Mouse (Mus musculus): ENCODE data around the gene Tbl1x. TPM values are rescaled to one million over a fixed set of nuclear protein-coding genes. Genes with fewer than 3 reads are reported as not detected.

Tbl1x gene
- polyA plus RNA-seq, 1 experiment from 2014 or later, result 79.7 TPM

DNA sequence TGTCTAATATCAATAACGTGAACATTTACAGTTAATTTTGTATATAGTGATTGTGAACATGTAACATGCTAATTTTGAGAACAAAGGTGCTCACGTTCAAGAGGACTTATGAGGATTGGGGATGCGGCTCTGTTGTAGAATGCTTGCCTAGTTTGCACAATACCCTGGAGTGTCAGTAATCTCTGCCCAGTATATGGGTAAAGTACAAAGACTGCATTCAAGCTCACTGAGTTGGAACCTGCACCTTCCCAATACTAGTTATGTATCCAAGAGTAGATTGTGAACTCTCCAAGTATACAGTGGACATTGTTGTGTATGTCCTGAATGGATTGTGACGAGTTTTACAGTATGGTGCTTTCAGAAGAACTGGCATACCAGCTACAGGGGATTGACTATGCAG lies 33.7 kb downstream of the Tbl1x start:
- Histone ChIP-seq H3K4me2 (no peak overlapping the region), H3K27me3 (no peaks in the 10 kb centered on the region), H3K9ac (replicated peaks) (no peak overlapping the region), H3K36me3 (no peaks in the 10 kb centered on the region), H3K27ac (no peak overlapping the region), H3K4me1 (replicated peaks) (0 out of 2 replicates have a peak, but pooled peaks cover 3% of the 10 kb centered on the region), H3K9me3 (no peaks in the 10 kb centered on the region), H3K4me3 (replicated peaks) (no peak overlapping the region)
- 74% methylated on average over 4 of the region's 4 CpGs for WGBS
- no peak for ATAC-seq (ENCODE audit: insufficient number of reproducible peaks, insufficient read depth, low FRiP score, low TSS enrichment, low read depth)

DNA sequence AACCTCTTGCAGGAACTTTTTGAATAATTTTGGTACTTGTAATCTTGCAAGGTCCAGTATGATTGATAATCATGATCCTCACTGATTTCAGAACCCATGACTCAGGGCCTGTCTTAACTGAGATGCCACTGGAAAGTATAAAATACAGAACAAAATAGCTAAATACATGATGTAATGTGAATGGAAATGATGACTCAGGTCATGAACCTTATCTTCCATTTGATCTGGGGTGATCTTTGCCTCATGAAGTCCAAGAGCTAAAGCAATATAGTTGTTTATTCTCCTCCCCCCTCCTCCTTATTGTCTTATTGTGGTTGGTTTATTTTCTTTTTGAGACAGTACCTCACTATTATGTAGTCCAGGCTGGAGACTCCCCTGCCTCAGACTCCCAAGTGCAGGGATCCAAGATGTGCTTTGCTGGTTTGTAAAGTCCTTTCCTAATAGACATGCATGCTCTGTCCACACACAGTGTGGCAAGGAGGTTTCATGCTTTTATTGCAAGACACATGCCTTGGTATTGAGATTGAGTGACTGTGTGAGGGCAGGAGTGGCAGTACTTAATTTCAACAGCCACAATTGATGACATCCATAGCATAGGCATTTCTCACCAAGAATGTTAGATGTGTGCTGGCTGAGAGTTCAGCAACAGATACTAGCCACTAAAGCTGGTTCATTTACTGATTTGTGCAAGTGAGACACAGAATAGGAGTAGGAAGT lies 34.7 kb downstream of the Tbl1x start:
- no peak overlapping the region for H3K4me2 ChIP-seq
- 0 out of 2 replicates have a peak, but pooled peaks cover 3% of the 10 kb centered on the region for H3K4me1 ChIP-seq (replicated peaks)
- ATAC-seq (ENCODE audit: insufficient number of reproducible peaks, insufficient read depth, low FRiP score, low TSS enrichment, low read depth), result no peak
- H3K36me3 ChIP-seq, result no peaks in the 10 kb centered on the region
- H3K4me3 ChIP-seq (replicated peaks), result no peak overlapping the region
- no peak overlapping the region for H3K27ac ChIP-seq
- H3K27me3 ChIP-seq, result no peaks in the 10 kb centered on the region
- H3K9me3 ChIP-seq, result no peaks in the 10 kb centered on the region
- no peak overlapping the region for H3K9ac ChIP-seq (replicated peaks)

DNA sequence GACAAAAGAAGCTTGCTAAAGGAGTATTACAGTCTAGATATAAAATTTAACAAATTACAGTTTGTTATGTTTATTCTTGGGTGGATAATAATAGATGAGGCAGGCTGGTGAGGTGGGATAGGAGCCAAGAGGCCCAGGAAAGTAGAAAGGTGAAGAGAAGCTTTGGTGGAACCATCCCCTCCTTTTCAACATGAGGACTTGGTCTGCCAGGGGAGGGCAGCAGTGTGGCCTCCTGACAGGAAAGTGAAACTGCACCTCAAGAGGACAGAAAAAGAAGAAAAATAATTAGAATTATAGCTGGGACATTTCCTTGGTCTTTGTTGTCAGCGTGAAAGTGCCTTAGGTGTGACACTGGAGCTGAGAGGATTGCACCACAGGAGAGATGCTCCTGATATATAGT lies 35.6 kb downstream of the Tbl1x start:
- Histone ChIP-seq H3K4me2 (no peak overlapping the region), H3K9me3 (no peaks in the 10 kb centered on the region), H3K4me1 (replicated peaks) (0 out of 2 replicates have a peak, but pooled peaks cover 3% of the 10 kb centered on the region), H3K9ac (replicated peaks) (no peak overlapping the region), H3K27ac (no peak overlapping the region), H3K27me3 (no peaks in the 10 kb centered on the region), H3K4me3 (replicated peaks) (no peak overlapping the region), H3K36me3 (no peaks in the 10 kb centered on the region)
- ATAC-seq (ENCODE audit: insufficient number of reproducible peaks, insufficient read depth, low FRiP score, low TSS enrichment, low read depth), result no peak
- WGBS, result 95% methylated on average over 1 of the region's 1 CpGs

DNA sequence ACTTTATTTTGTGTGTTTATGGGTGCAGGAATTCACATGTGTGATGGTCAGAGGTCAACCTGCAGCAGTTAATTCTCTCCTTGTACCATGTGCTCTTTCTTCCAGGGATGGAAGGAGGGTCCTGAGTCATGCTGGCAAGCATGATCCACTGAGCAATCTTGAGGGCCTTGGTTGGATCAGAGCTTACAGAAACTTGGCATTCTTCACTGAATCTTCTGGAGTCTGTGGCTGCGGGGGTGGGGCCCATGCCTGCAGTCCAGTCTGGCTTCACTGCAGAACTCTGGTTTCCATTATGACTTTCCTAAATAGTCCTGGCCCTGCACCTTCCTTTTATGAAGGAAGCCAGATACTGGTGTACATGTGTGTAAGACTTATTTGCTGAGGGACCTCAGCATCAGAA lies 38.1 kb downstream of the Tbl1x start:
- no peak overlapping the region for H3K4me2 ChIP-seq
- WGBS, result 77% methylated on average over 1 of the region's 1 CpGs
- H3K4me3 ChIP-seq (replicated peaks), result no peak overlapping the region
- no peak overlapping the region for H3K27ac ChIP-seq
- H3K27me3 ChIP-seq, result no peaks in the 10 kb centered on the region
- H3K9me3 ChIP-seq, result no peaks in the 10 kb centered on the region
- H3K4me1 ChIP-seq (replicated peaks), result 0 out of 2 replicates have a peak, but pooled peaks cover 2% of the 10 kb centered on the region
- no peaks in the 10 kb centered on the region for H3K36me3 ChIP-seq
- no peak for ATAC-seq (ENCODE audit: insufficient number of reproducible peaks, insufficient read depth, low FRiP score, low TSS enrichment, low read depth)
- no peak overlapping the region for H3K9ac ChIP-seq (replicated peaks)

DNA sequence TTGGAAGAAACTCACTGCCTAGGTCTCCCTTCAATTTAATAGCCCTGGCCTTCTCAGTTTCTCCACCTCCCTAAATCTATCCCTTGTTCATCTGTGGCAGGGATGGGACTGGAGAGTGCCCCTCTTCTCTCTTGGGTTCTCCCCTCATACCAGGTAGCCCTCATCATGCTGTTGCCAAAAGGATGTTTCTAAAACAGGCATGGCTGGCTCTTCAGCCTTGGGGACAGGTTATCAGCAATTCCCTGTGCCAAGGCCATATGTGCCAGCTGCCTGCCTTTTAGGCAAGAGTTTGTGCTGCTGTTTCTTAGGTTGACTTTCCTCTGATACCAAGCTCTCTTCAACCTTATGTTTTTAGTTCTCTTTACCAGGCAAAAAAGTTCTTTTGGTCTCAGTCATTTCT lies 39.6 kb downstream of the Tbl1x start:
- Histone ChIP-seq H3K27me3 (no peaks in the 10 kb centered on the region), H3K9ac (replicated peaks) (no peak overlapping the region), H3K36me3 (no peaks in the 10 kb centered on the region), H3K9me3 (no peaks in the 10 kb centered on the region), H3K4me1 (replicated peaks) (no peaks in the 10 kb centered on the region), H3K4me3 (replicated peaks) (no peak overlapping the region), H3K4me2 (no peak overlapping the region), H3K27ac (no peak overlapping the region)
- no peak for ATAC-seq (ENCODE audit: insufficient number of reproducible peaks, insufficient read depth, low FRiP score, low TSS enrichment, low read depth)

DNA sequence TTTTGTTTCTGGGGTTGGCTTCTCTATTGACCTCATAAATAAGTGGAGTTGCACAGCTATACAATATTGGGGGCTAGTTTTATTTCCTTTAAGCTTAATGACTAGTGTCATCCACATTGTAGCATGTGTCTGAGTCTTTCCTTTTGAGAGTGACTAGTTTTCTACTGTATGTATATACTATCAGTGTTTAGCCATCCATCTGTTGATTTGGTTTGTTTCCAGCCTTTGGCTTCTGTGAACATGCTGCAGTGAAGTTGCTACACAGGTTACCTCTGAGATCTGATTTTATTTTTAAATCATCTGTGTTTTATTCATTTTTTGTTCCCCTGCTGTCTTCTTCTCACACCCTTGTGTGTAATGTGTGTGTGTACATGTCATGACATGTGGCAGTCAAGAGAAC lies 40.5 kb downstream of the Tbl1x start:
- H3K36me3 ChIP-seq, result no peaks in the 10 kb centered on the region
- no peak overlapping the region for H3K9ac ChIP-seq (replicated peaks)
- no peak overlapping the region for H3K27ac ChIP-seq
- H3K9me3 ChIP-seq, result no peaks in the 10 kb centered on the region
- no peak overlapping the region for H3K4me2 ChIP-seq
- ATAC-seq (ENCODE audit: insufficient number of reproducible peaks, insufficient read depth, low FRiP score, low TSS enrichment, low read depth), result no peak
- H3K4me3 ChIP-seq (replicated peaks), result no peak overlapping the region
- H3K4me1 ChIP-seq (replicated peaks), result no peaks in the 10 kb centered on the region
- no peaks in the 10 kb centered on the region for H3K27me3 ChIP-seq

DNA sequence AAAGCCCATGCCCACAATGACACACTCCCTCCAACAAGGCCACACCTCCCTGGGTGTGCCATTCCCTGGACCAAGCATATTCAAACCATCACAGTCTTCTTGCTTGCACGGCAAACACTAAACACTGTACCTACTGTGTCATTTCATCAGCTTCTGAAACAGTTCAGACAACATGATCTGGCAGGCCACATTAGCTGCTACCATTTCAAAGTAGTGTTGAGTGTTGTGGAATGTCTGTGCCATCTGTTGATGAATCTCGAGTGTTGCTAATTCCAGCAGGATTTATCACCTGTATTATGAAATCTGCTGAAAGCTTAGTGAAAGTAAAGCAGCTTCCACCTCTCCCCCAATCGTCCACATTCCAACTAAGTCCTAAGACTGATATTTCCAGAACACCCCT lies 41.3 kb downstream of the Tbl1x start:
- H3K9me3 ChIP-seq, result no peaks in the 10 kb centered on the region
- no peak overlapping the region for H3K4me3 ChIP-seq (replicated peaks)
- no peaks in the 10 kb centered on the region for H3K4me1 ChIP-seq (replicated peaks)
- ATAC-seq (ENCODE audit: insufficient number of reproducible peaks, insufficient read depth, low FRiP score, low TSS enrichment, low read depth), result no peak
- no peak overlapping the region for H3K9ac ChIP-seq (replicated peaks)
- no peaks in the 10 kb centered on the region for H3K27me3 ChIP-seq
- H3K36me3 ChIP-seq, result no peaks in the 10 kb centered on the region
- no peak overlapping the region for H3K4me2 ChIP-seq
- 86% methylated on average over 3 of the region's 3 CpGs for WGBS
- no peak overlapping the region for H3K27ac ChIP-seq

DNA sequence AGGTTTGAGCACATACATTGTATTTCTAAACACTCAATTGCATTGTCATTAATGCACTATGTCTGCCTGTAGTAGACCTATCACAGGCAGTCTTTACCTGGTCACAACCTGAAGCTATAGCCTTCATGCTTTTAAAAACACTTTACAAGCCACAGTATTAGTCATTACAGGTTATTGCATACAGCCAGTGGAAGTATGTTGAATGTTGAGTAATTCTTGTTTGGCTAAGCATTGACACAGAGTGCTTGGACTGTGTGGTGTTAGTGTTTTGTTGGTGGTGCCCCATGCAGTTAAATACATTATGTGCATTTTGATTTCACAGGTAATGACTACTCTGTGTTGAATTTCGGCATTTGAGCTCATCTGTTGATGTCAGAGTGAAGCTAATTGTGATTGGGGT lies 45.2 kb downstream of the Tbl1x start:
- H3K9me3 ChIP-seq, result no peaks in the 10 kb centered on the region
- no peak for ATAC-seq (ENCODE audit: insufficient number of reproducible peaks, insufficient read depth, low FRiP score, low TSS enrichment, low read depth)
- no peaks in the 10 kb centered on the region for H3K4me1 ChIP-seq (replicated peaks)
- H3K27ac ChIP-seq, result no peak overlapping the region
- no peak overlapping the region for H3K4me2 ChIP-seq
- H3K36me3 ChIP-seq, result no peaks in the 10 kb centered on the region
- H3K9ac ChIP-seq (replicated peaks), result no peak overlapping the region
- no peaks in the 10 kb centered on the region for H3K27me3 ChIP-seq
- H3K4me3 ChIP-seq (replicated peaks), result no peak overlapping the region
- WGBS, result 61% methylated on average over 1 of the region's 1 CpGs

DNA sequence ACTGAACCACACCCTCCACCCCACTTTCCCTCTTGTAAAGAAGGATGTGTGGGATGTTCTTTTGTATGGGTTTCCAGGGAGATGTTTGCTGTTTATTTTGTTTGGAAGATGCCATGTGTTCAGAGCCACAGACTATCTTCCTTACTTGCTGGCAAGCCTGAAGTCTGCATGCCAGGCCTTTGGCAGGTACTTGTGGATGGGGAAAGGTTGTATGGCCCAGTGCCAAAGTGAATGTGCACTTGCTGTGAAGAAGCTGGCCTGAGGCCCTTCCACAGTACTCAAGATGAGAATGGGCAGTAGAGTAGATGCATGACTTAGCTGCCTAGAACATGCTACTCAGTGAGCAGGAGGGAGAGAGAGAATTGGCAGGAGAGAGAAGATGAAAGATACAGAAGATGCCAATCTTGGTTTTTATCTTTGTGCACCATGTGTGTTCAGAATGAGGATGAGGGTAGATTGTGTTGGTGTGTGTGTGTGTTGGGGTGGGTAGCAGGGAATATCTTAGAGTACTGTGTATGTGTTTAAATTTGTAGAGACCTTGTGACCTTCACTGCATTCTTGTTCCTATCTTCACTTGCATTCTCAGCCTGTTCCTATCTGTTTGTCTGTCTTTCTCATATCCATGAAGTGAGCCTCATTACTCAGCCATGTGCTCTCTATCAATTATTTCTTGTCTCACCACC lies 48.5 kb downstream of the Tbl1x start:
- no peak overlapping the region for H3K9ac ChIP-seq (replicated peaks)
- no peak for ATAC-seq (ENCODE audit: insufficient number of reproducible peaks, insufficient read depth, low FRiP score, low TSS enrichment, low read depth)
- no peaks in the 10 kb centered on the region for H3K9me3 ChIP-seq

DNA sequence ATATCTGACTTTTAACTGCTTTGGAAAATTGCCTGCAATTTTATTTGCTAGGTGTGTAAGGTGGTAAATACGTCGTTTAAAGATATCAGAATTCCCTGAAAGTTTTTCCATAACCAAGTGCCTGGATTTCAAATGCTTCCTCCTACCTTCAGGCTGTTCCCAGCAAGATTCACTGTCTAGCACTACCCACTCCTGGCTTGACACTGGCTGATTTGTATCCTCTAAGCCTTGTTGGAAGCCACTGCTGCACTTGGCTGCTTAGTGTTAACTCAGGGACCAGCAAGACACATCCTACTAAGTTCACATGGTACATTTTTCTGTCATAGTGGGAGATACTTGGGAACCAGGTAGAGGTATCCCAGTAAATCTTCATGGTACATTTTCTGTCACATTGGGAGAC lies 52.8 kb downstream of the Tbl1x start:
- ATAC-seq (ENCODE audit: insufficient number of reproducible peaks, insufficient read depth, low FRiP score, low TSS enrichment, low read depth), result no peak
- no peak overlapping the region for H3K27ac ChIP-seq
- 79% methylated on average over 2 of the region's 2 CpGs for WGBS

More for the DNA sequence above, 48.5 kb downstream of the Tbl1x start:
- no peaks in the 10 kb centered on the region for H3K4me1 ChIP-seq (replicated peaks)
- H3K27ac ChIP-seq, result no peak overlapping the region
- H3K4me2 ChIP-seq, result no peak overlapping the region
- H3K4me3 ChIP-seq (replicated peaks), result no peak overlapping the region
- H3K36me3 ChIP-seq, result no peaks in the 10 kb centered on the region; the same call in 1 of the 2 replicates
- no peaks in the 10 kb centered on the region for H3K27me3 ChIP-seq

DNA sequence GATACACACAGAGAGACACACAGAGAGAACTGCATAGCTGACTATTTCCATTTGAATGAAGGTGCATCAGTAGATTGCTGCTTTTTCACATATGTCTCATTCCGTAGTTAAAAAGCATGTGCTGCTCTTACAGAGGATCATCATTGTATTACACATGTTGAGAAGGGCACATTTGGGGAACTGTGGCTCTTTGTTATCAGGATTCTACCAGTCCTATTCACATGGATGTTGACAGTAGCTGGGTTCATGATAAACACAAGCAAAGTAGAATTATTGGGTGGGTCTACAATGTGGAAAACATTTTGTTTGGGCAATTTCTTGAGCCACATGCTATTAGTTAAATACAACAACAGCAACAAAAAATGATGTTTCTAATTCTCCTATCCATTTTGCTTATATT lies 55.9 kb downstream of the Tbl1x start:
- H3K36me3 ChIP-seq, result no peaks in the 10 kb centered on the region
- no peaks in the 10 kb centered on the region for H3K27me3 ChIP-seq
- no peak overlapping the region for H3K9ac ChIP-seq (replicated peaks)
- no peak overlapping the region for H3K4me3 ChIP-seq (replicated peaks)
- no peaks in the 10 kb centered on the region for H3K9me3 ChIP-seq
- no peak overlapping the region for H3K27ac ChIP-seq
- no peak overlapping the region for H3K4me2 ChIP-seq
- WGBS, result 80% methylated on average over 1 of the region's 1 CpGs
- no peaks in the 10 kb centered on the region for H3K4me1 ChIP-seq (replicated peaks)
- ATAC-seq (ENCODE audit: insufficient number of reproducible peaks, insufficient read depth, low FRiP score, low TSS enrichment, low read depth), result no peak

More for the DNA sequence above, 52.8 kb downstream of the Tbl1x start:
- no peaks in the 10 kb centered on the region for H3K4me1 ChIP-seq (replicated peaks)
- H3K4me2 ChIP-seq, result no peak overlapping the region
- no peak overlapping the region for H3K4me3 ChIP-seq (replicated peaks)
- no peaks in the 10 kb centered on the region for H3K9me3 ChIP-seq
- no peaks in the 10 kb centered on the region; the same call in 1 of the 2 replicates for H3K36me3 ChIP-seq
- no peaks in the 10 kb centered on the region for H3K27me3 ChIP-seq
- H3K9ac ChIP-seq (replicated peaks), result no peak overlapping the region

DNA sequence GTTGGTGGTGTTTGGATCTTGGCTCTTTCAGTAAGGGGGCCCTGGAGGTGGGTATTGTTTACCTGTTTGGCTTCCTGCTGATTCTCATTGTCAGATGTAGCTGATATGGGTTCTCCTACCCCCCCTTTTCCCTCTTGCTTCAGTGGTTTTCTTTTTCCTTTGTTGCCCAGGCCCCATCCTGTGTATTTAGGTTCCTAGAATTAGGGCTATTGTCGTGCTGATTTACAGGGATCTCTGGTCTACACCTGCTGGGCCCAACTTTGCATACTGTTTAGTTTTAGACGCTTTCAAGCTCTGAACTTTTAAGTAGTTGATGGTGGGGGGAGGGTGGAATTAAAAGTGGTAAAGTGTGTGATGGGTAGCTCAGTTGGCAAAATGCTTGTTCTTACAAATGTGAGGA lies 57.2 kb downstream of the Tbl1x start:
- Histone ChIP-seq H3K4me1 (replicated peaks) (no peaks in the 10 kb centered on the region), H3K27me3 (no peaks in the 10 kb centered on the region), H3K27ac (no peak overlapping the region), H3K36me3 (no peaks in the 10 kb centered on the region), H3K4me2 (no peak overlapping the region), H3K4me3 (replicated peaks) (no peak overlapping the region), H3K9me3 (no peaks in the 10 kb centered on the region), H3K9ac (replicated peaks) (no peak overlapping the region)
- ATAC-seq (ENCODE audit: insufficient number of reproducible peaks, insufficient read depth, low FRiP score, low TSS enrichment, low read depth), result no peak
- WGBS, result 28% methylated on average over 2 of the region's 2 CpGs
